Mouse (Mus musculus) adrenal gland, adult 2 months (tissue): ENCODE measurements around the gene Fank1. TPM values are rescaled to one million over a fixed set of nuclear protein-coding genes. Genes with fewer than 3 reads are reported as not detected.

ENCODE experiments used
- DNase-seq: peaks from one replicate; pipeline ENCODE4 v3.0.0; 2021
- long read RNA-seq: library from polyadenylated mRNA; stranded (forward); transcript quantifications from one replicate; pipeline ENCODE4 v2.0.0, GENCODE M21; 2021
- polyA plus RNA-seq: library from polyadenylated mRNA; depleted of rRNA; stranded (reverse); fragments of >200 nt; gene quantifications from 2 replicates; pipeline ENCODE4 v1.2.3, GENCODE M21; 2012; rRNA removed
- total RNA-seq, 2 experiments: library from RNA; stranded (reverse); gene quantifications; 2 replicates each; pipeline ENCODE4 v1.2.3; 2021

The Fank1 gene
- total RNA-seq (under 1 TPM in 1 of 2 experiments, not detected in 1; 0.24 TPM), polyA plus RNA-seq (0.10 and 0.15 TPM in 2 replicates)
- long read RNA-seq, partial matches to known transcripts, result 0 of 1 reads
- long read RNA-seq, other reads (novel, unspliced or antisense), result 1 of 1 reads

DNA sequence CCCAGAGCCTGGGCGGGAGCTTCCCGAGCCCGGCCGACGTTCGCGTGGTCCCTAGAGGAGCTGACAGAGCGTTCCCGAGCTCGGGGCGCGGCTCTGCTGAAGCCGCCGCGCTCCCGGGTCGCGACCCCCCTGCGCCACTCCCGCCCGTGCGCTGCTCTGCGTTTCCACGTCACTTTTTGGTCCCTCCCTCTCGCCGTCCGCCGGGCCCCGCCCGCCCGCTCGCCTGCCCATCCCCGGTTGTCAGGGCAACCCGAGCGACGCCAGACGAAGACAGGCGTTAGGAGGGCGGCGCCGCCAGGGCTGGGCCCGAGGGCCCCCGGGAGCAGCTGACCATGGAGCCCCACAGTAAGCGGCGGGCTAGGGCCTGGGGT is at the start of gene Fank1:
Gene Fank1, plus strand, starts transcription at position 236 of the 371 bp plus-strand sequence.
- peak; percentile 94 for DNase-seq

DNA sequence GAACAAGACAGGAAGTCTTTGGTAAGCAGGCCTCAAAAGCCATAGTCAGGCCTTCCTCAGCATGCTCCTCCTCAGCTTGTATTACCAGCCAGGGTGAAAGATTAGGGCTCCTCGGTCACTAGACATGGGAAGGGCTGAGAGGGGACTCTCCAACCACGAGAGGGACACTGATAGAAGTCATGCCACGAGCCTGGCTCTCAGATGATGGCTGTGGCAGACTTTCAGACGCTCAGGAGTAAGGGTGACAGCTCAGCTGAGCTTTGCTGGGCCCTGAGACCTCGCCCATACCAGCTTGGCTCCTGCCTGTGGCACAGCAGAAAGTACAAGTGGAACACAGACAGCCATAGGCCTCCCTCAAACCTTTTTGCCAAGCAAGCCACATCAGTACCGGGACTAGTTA is 49.6 kb upstream of the Fank1 start:
- no peak for DNase-seq

GRCm38 (mm10) chr7:133729351-133729750 is 47.3 kb upstream of the Fank1 start:
- DNase-seq, result no peak

DNA sequence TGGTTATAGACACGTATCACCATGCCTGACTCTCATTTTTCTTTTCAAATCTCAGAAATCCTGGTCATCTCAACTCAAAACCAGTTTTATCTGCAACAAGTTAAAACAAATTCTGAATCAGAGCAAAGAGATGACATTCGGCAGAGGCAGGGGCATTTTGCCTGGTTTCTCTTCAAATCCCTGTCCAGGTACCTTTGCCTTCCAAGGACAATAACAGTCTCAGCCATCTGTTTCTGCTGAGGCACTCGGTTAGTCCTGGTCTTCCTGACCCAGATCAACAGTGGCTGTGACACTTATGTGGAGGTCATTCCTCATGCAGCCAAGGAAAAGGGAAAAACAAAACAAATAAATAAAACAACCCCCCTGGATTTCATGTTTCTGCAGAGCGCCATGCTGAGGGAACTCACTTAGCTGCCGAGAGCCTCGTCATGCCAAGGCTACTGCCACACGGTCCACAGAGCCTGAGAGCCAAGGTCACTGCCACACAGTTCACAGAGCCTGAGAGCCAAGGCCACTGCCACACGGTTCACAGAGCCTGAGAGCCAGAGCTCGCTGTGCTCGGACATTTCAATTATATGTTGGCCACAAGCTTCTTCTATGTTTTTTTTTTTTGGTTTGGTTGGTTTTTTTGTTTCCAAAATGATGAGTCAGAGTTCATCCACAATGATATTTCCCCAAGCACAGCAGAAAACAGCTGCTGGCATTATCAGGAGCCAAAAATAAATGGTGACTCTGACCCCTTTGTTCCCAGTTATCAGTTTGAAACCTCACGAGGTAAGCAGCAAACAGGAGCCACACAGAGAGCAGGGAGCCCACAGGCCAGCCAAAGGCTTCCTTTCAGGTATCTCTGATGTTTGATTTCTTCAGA is 46.1 kb upstream of the Fank1 start:
- peak; percentile 66 for DNase-seq

DNA sequence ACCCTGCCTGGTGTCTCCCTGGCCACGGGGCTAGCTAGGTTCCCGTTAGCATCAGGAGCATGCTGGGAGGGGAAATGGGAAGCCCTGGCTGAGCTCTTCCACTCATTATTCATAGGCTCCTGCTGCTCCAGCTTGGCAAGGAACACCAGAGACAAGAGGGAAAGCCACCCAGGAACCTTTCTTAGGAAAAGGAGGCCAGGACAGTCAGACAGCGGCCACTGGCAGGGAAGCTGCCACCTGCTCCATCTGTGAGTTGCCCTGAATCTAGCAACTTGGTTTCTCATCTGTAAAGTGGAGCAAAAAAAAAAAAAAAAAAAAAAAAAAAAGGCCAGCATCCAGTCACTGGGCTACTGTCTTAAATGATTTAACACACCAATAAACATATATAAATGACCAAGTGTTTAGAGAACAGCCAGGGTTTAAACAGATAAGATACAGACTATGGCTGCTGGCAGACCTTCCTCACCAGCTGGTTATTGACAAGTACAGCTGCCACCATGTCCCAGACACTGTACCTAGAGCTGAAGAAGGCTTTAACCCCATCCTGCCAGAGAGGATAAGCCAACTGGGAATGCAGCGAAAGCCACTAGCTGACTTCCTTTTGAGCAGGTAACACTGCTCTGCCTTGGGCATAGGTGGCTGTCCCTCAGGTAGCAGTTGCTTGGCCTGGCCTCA is 44.6 kb upstream of the Fank1 start:
- no peak for DNase-seq

GRCm38 (mm10) chr7:133740558-133740957 is 36.1 kb upstream of the Fank1 start:
- DNase-seq, result no peak

GRCm38 (mm10) chr7:133742530-133743325 is 33.9 kb upstream of the Fank1 start:
- no peak for DNase-seq

GRCm38 (mm10) chr7:133743611-133744010 is 33.0 kb upstream of the Fank1 start:
- DNase-seq, result peak; percentile 57

GRCm38 (mm10) chr7:133744209-133744608 is 32.5 kb upstream of the Fank1 start:
- DNase-seq, result no peak

DNA sequence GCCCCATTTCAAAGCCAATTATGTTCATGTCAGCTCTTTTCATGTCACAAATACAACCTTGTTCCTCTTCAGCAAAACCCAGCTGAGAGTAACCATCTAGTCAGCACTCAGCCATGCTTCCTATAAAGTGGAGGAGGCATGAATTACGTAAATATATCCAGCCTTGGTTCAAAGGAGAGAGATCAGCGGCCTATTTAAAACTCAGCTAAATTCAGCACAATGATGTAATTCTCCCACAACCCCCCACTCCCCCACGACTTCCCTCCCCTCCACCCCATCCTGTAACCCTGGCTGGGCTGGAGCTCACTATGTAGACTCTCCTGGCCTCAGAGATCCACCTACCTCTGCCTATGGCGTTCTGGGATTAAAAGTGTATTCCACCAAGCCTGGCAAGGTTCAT is 32.0 kb upstream of the Fank1 start:
- DNase-seq, result no peak

GRCm38 (mm10) chr7:133747372-133747771 is 29.3 kb upstream of the Fank1 start:
- peak; percentile 82 for DNase-seq

DNA sequence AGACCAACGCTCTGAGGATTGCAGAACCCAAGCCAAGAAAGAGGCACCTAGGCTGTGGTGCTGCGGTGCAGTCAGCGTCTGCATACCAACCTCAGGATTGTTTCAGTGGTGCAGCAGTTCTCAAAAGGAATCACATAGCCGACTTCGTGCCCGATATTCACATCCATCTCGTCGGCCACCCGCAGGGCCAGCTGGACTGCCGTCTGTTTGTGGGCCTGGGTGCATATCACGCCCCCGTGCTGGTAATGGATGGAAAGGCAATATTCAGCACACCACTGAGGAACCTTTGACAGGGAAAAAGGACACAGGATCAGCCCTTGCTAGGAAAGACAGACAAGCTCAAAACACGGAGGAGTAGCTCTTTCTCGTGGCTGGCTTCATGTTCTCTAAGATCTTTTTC is 27.9 kb upstream of the Fank1 start:
- no peak for DNase-seq

DNA sequence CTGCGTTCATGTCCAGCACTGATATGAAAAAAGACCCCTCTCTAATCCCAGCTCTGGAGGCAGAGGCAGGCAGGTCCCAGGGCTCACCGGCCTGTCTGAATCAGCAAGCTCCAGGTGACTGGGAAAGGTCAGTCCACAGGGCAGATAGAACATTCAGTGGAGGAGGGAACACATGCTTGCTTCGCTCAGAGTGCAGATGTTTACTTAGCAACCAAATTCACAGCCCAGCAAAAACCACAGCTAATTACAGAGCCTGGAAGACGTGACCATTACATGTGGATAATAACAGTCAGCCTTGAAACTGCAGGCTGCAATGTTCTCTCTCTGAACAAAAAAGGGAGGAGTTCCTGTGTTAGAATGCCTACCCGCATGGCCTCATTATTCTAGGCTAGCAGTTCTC is 26.0 kb upstream of the Fank1 start:
- DNase-seq, result no peak

- no peak for DNase-seq
Observed at GRCm38 (mm10) chr7:133751163-133751562, 25.5 kb upstream of the Fank1 start.

DNA sequence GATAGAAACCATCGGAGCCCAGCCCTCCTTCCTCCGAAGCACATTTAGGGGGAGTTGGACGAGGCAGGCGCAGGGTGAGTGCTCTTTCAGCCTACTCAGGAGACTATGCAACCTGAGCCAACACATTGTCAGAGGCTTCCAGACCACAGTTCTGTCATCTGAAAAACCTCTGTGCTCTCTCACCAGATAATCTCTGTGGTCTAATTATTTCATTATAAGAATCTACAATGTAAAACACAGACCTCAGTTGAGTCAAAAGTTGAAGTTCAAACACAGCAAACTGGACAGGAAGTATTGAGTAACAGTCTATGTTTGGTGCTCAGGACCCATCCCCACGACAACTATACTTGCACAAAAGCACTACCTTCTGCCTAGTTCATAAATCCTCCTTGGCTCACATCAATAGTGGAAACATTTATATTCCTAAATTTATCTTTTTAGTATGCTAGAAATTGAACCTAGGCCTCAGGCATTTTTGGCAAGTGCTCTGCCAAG is 18.7 kb upstream of the Fank1 start:
- DNase-seq, result no peak

GRCm38 (mm10) chr7:133758716-133759115 is 17.9 kb upstream of the Fank1 start:
- DNase-seq, result no peak

DNA sequence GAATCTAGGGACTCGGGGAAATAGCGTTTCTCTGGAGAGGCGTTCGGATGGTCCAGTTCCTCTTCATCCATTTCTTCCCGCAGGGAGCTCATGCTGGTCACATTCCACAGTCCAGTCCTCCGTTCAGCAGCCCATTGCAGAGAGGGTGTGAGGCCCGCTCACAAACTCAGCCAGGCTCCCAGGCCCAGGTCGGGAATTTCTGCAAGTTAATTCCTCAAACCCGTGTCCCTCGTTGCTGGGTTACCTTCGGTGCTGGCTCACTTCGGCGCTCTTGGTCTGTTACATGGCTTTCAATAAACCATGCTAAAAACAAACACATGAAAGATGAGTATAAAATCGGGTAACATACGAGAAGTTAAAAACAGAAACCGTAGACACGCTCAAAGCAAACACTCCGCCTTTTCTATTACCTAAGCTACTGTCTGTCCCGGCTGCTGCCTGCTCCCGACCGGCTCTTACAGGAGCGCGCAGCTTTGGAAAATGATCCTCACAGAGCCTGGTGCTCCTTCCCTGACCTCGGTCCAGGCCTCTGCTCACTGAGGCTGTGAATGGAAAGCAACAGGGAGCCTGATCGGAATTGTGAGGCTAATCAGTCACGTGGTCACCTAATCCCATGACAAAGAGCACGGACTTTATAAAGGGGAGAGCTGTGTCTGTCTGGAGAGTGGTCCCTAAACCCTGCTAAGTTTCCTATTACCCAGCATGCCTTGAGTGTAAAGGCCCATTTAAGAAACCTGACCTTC is 16.9 kb upstream of the Fank1 start:
- DNase-seq, result no peak

GRCm38 (mm10) chr7:133762696-133763095 is 14.0 kb upstream of the Fank1 start:
- DNase-seq, result no peak

DNA sequence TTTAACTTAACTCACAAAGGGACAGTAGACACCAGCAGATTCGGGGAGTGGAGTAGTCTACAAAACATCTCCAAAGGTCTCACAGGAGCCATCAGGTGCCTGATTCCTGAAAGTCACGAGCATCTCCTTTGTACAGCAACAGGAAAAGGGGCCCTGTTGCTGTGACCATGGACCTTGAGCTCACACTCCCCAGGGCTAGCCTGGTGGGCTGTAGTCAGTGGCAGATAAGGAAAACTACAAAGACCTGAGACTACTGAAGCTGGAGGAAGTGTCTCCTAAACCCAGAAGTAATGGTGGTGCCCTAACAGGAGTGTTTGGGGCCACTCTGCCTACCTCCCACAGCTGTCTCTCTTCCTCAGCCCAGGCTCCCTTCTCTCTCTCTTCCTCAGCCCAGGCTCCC is 12.2 kb upstream of the Fank1 start:
- no peak for DNase-seq

- DNase-seq, result no peak
Observed at GRCm38 (mm10) chr7:133765240-133765848, 11.3 kb upstream of the Fank1 start.

GRCm38 (mm10) chr7:133765849-133766243 is 10.8 kb upstream of the Fank1 start:
- peak; percentile 77 for DNase-seq
